Mouse (Mus musculus) T-cell, adult 2 months (primary cell): ENCODE data around the gene Tnfaip8l2.
"Not testable (repeated sequence)": the region's sequence is repeated elsewhere in the genome, so short reads cannot be mapped to it uniquely, and the experiment has no call there.

Experiments
- DNase-seq: peaks from one replicate; pipeline ENCODE4 v3.0.0; 2022; ENCODE audit warnings: low spot score

Gene Tnfaip8l2

GRCm38 (mm10) chr3:95159987-95160963, 18.1 kb upstream of the Tnfaip8l2 start, which contains the start of gene Sema6c:
Sema6c (plus strand) TSS chr3:95160457.
- DNase-seq = peak; percentile 83

GRCm38 (mm10) chr3:95159511-95159986, 17.4 kb upstream of the Tnfaip8l2 start:
- DNase-seq = no peak

- peak; percentile 77 for DNase-seq
These were observed 11.7 kb upstream of the Tnfaip8l2 start for GRCm38 (mm10) chr3:95153874-95154273.

- no peak for DNase-seq
These were observed 5.8 kb upstream of the Tnfaip8l2 start for GRCm38 (mm10) chr3:95147924-95148323.

GRCm38 (mm10) chr3:95142617-95143011, 454 bp upstream of the Tnfaip8l2 start:
- peak; percentile 88 for DNase-seq

GRCm38 (mm10) chr3:95141474-95141873, 686 bp downstream of the Tnfaip8l2 start:
- peak; percentile 89 for DNase-seq

GRCm38 (mm10) chr3:95140795-95141194, 1.4 kb downstream of the Tnfaip8l2 start:
- no peak for DNase-seq

GRCm38 (mm10) chr3:95140289-95140595, 1.9 kb downstream of the Tnfaip8l2 start:
- DNase-seq = no peak

GRCm38 (mm10) chr3:95139586-95140288, 2.4 kb downstream of the Tnfaip8l2 start:
- no peak for DNase-seq

GRCm38 (mm10) chr3:95136336-95136735, 5.8 kb downstream of the Tnfaip8l2 start:
- no peak for DNase-seq

- peak; percentile 90 for DNase-seq
These were observed 6.6 kb downstream of the Tnfaip8l2 start for GRCm38 (mm10) chr3:95135433-95136052.

GRCm38 (mm10) chr3:95135023-95135422, 7.1 kb downstream of the Tnfaip8l2 start:
- no peak for DNase-seq

- DNase-seq = not testable (repeated sequence)
These were observed 8.0 kb downstream of the Tnfaip8l2 start for GRCm38 (mm10) chr3:95134133-95134532.

GRCm38 (mm10) chr3:95133680-95134101, 8.5 kb downstream of the Tnfaip8l2 start, which contains the start of the genes Scnm1 and Lysmd1:
Scnm1 (minus strand) TSS chr3:95134011.
Lysmd1 (plus strand) TSS chr3:95134088.
- DNase-seq = peak; percentile 95

- DNase-seq = no peak
These were observed 9.0 kb downstream of the Tnfaip8l2 start for GRCm38 (mm10) chr3:95133176-95133575.

- DNase-seq = not testable (repeated sequence)
These were observed 9.8 kb downstream of the Tnfaip8l2 start for GRCm38 (mm10) chr3:95132389-95132788.

GRCm38 (mm10) chr3:95130081-95130480, 12.1 kb downstream of the Tnfaip8l2 start:
- no peak for DNase-seq

GRCm38 (mm10) chr3:95129226-95129651, 12.9 kb downstream of the Tnfaip8l2 start:
- no peak for DNase-seq

GRCm38 (mm10) chr3:95124972-95125371, 17.2 kb downstream of the Tnfaip8l2 start:
- no peak for DNase-seq

GRCm38 (mm10) chr3:95124246-95124645, 17.9 kb downstream of the Tnfaip8l2 start, which contains the start of gene Tmod4:
Tmod4 (plus strand) TSS chr3:95124476.
- no peak for DNase-seq

GRCm38 (mm10) chr3:95121580-95121979, 20.6 kb downstream of the Tnfaip8l2 start:
- no peak for DNase-seq

GRCm38 (mm10) chr3:95117751-95118150, 24.4 kb downstream of the Tnfaip8l2 start:
- DNase-seq = no peak
